Mouse (Mus musculus): ENCODE data around the gene Tatdn2.

GRCm38 (mm10) chr6:113747284-113747683, 50.4 kb downstream of the Tatdn2 start:
- TF ChIP-seq CTCF (IDR thresholded peaks at IDR 0.05), result no peak
- no peak for TF ChIP-seq POLR2A (IDR thresholded peaks at IDR 0.05; ENCODE audit: insufficient read depth, low read depth, low read length)
- no peak for TF ChIP-seq EP300 (IDR thresholded peaks at IDR 0.05; ENCODE audit: insufficient read depth, low read depth, low read length)
